Mouse (Mus musculus) embryonic stem cell, embryonic (primary cell): ENCODE measurements around the gene Lrrc51.
"Not testable (repeated sequence)": the region's sequence is repeated elsewhere in the genome, so short reads cannot be mapped to it uniquely, and the experiment has no call there.

Experiments used
- CTCF ChIA-PET, 4 experiments: fragments of 300-600 bp in 2 of 4; fragments of 350-600 bp in 2 of 4; sonication (Branson Sonifier 250); formaldehyde crosslinking; loops; one replicate each; lab custom pipeline; 2022; ENCODE audit warnings: inconsistent platforms in 2 of 4; lab: Charles Lee
- POLR2A ChIA-PET, 4 experiments: fragments of 300-600 bp in 2 of 4; fragments of 350-600 bp in 2 of 4; sonication (Branson Sonifier 250); formaldehyde crosslinking; loops; one replicate each; lab custom pipeline; 2022; ENCODE audit warnings: antibody characterized with exemption in 4 of 4, inconsistent platforms in 1 of 4; lab: Charles Lee

Lrrc51 gene

GRCm38 (mm10) chr7:101955862-101956261 lies 22.2 kb upstream of the Lrrc51 start:
- ChIA-PET POLR2A (interaction anchor here in 1 of 4 experiments (0.7 to 1.2 kb wide), 2 partner anchors 9 to 40 kb away, joined by 3 read pairs; no protein-coding TSS in a partner anchor), CTCF (interaction anchor here in 1 of 4 experiments (1.0 to 1.1 kb wide), 2 partner anchors 12 to 37 kb away, joined by 3 to 4 read pairs; no protein-coding TSS in a partner anchor)

GRCm38 (mm10) chr7:101955276-101955675 lies 21.6 kb upstream of the Lrrc51 start:
- ChIA-PET CTCF (no interaction called here), POLR2A (interaction anchor here in 1 of 4 experiments (0.9 to 1.2 kb wide), 2 partner anchors 9 to 13 kb away, joined by 3 read pairs; no protein-coding TSS in a partner anchor)

- ChIA-PET CTCF (interaction anchor here in 1 of 4 experiments (0.6 kb wide), 1 partner anchor 11 kb away, joined by 4 read pairs; no protein-coding TSS in a partner anchor), POLR2A (interaction anchor here in 1 of 4 experiments (1.0 to 1.1 kb wide), 2 partner anchors 14 to 45 kb away, joined by 3 to 5 read pairs; no protein-coding TSS in a partner anchor)
Measured at GRCm38 (mm10) chr7:101954163-101954562, 20.5 kb upstream of the Lrrc51 start.

GRCm38 (mm10) chr7:101952098-101952497 lies 18.4 kb upstream of the Lrrc51 start:
- CTCF ChIA-PET = interaction anchor here in 2 of 4 experiments (0.6 to 0.9 kb wide), 4 partner anchors 9 to 1432 kb away, joined by 3 to 6 read pairs (median 4); no protein-coding TSS in a partner anchor
- POLR2A ChIA-PET = interaction anchor here in 3 of 4 experiments (0.6 to 1.3 kb wide), 6 partner anchors 13 to 182 kb away, joined by 3 to 4 read pairs (median 3); partner anchors contain the start of gene Lamtor1 (in 1 of the 3)

GRCm38 (mm10) chr7:101951648-101952047 lies 18.0 kb upstream of the Lrrc51 start:
- POLR2A ChIA-PET = interaction anchor here in 2 of 4 experiments (0.7 to 1.1 kb wide), 2 partner anchors 12 to 264 kb away, joined by 3 read pairs; no protein-coding TSS in a partner anchor
- CTCF ChIA-PET = interaction anchor here in 1 of 4 experiments (0.6 kb wide), 1 partner anchor 995 kb away, joined by 3 read pairs; no protein-coding TSS in a partner anchor

- CTCF ChIA-PET = not testable (repeated sequence)
- POLR2A ChIA-PET = interaction anchor here in 3 of 4 experiments (0.6 to 1.3 kb wide), 4 partner anchors 10 to 478 kb away, joined by 3 to 5 read pairs (median 4); no protein-coding TSS in a partner anchor
Measured at GRCm38 (mm10) chr7:101949008-101949407, 15.3 kb upstream of the Lrrc51 start.

GRCm38 (mm10) chr7:101939758-101940157 lies 6.1 kb upstream of the Lrrc51 start:
- ChIA-PET CTCF (interaction anchor here in 1 of 4 experiments (0.6 to 0.7 kb wide), 2 partner anchors 18 to 96 kb away, joined by 5 to 9 read pairs; no protein-coding TSS in a partner anchor), POLR2A (interaction anchor here in 2 of 4 experiments (0.5 to 2.2 kb wide), 12 partner anchors 9 to 168 kb away, joined by 3 to 8 read pairs (median 4); partner anchors contain the start of genes Rnf121 (in 1 of the 2), Xndc1 (in 1 of the 2) and Xntrpc (in 1 of the 2))

- ChIA-PET CTCF (interaction anchor here in 1 of 4 experiments (0.6 kb wide), 1 partner anchor 22 kb away, joined by 3 read pairs; no protein-coding TSS in a partner anchor), POLR2A (interaction anchor here in 3 of 4 experiments (0.6 to 2.2 kb wide), 6 partner anchors 10 to 528 kb away, joined by 3 to 5 read pairs (median 4); no protein-coding TSS in a partner anchor)
Measured at GRCm38 (mm10) chr7:101938348-101938747, 4.7 kb upstream of the Lrrc51 start.

- CTCF ChIA-PET = interaction anchor here in 1 of 4 experiments (0.9 kb wide), 1 partner anchor 271 kb away, joined by 3 read pairs; no protein-coding TSS in a partner anchor
- POLR2A ChIA-PET = interaction anchor here in 2 of 4 experiments (1.0 to 2.3 kb wide), 6 partner anchors 8 to 273 kb away, joined by 3 to 9 read pairs (median 3); no protein-coding TSS in a partner anchor
Measured at GRCm38 (mm10) chr7:101937569-101937968, 3.9 kb upstream of the Lrrc51 start.

- ChIA-PET POLR2A (interaction anchor here in 2 of 4 experiments (1.0 to 2.3 kb wide), 6 partner anchors 9 to 274 kb away, joined by 3 to 9 read pairs (median 3); no protein-coding TSS in a partner anchor), CTCF (interaction anchor here in 1 of 4 experiments (0.9 kb wide), 1 partner anchor 270 kb away, joined by 3 read pairs; no protein-coding TSS in a partner anchor)
Measured at GRCm38 (mm10) chr7:101936996-101937395, 3.3 kb upstream of the Lrrc51 start.

- ChIA-PET POLR2A (interaction anchor here in 1 of 4 experiments (2.3 kb wide), 1 partner anchor 10 kb away, joined by 9 read pairs; no protein-coding TSS in a partner anchor), CTCF (interaction anchor here in 2 of 4 experiments (0.5 to 0.6 kb wide), 2 partner anchors 73 to 80 kb away, joined by 3 read pairs; partner anchors contain the start of gene Anapc15 (in 1 of the 2))
Measured at GRCm38 (mm10) chr7:101935957-101936356, 2.3 kb upstream of the Lrrc51 start.

- CTCF ChIA-PET = no interaction called here
Measured at GRCm38 (mm10) chr7:101933300-101933699, 395 bp downstream of the Lrrc51 start.

GRCm38 (mm10) chr7:101932551-101932950 lies 1.1 kb downstream of the Lrrc51 start:
- POLR2A ChIA-PET = interaction anchor here in 2 of 4 experiments (0.8 to 1.5 kb wide), 9 partner anchors 10 to 133 kb away, joined by 3 to 5 read pairs (median 4); partner anchors contain the start of genes Lamtor1 (in 1 of the 2), Rnf121 (in 1 of the 2), Xndc1 (in 1 of the 2) and Xntrpc (in 1 of the 2)

More at GRCm38 (mm10) chr7:101933300-101933699, 395 bp downstream of the Lrrc51 start:
- POLR2A ChIA-PET = interaction anchor here in 2 of 4 experiments (0.8 to 1.5 kb wide), 11 partner anchors 11 to 133 kb away, joined by 3 to 5 read pairs (median 4); partner anchors contain the start of genes Lamtor1 (in 1 of the 2), Rnf121 (in 1 of the 2), Xndc1 (in 1 of the 2) and Xntrpc (in 1 of the 2)

GRCm38 (mm10) chr7:101928093-101928492 lies 5.6 kb downstream of the Lrrc51 start:
- ChIA-PET POLR2A (interaction anchor here in 3 of 4 experiments (0.6 to 2.5 kb wide), 15 partner anchors 8 to 319 kb away, joined by 3 to 8 read pairs (median 3); partner anchors contain the start of gene Lamtor1 (in 1 of the 3)), CTCF (interaction anchor here in 3 of 4 experiments (1.2 to 2.4 kb wide), 3 partner anchors 10 to 184 kb away, joined by 3 to 12 read pairs (median 5); no protein-coding TSS in a partner anchor)

More at GRCm38 (mm10) chr7:101932551-101932950, 1.1 kb downstream of the Lrrc51 start:
- CTCF ChIA-PET = no interaction called here

GRCm38 (mm10) chr7:101925892-101926291 lies 7.8 kb downstream of the Lrrc51 start:
- POLR2A ChIA-PET = interaction anchor here in 3 of 4 experiments (0.6 to 1.3 kb wide), 7 partner anchors 12 to 276 kb away, joined by 3 to 7 read pairs (median 4); partner anchors contain the start of genes Anapc15 (in 1 of the 3), Lamtor1 (in 1 of the 3) and Tomt (in 1 of the 3)
- CTCF ChIA-PET = interaction anchor here in 3 of 4 experiments (0.6 to 1.6 kb wide), 9 partner anchors 8 to 536 kb away, joined by 3 to 7 read pairs (median 3); no protein-coding TSS in a partner anchor

GRCm38 (mm10) chr7:101918071-101918470 lies 15.6 kb downstream of the Lrrc51 start:
- CTCF ChIA-PET = interaction anchor here (0.6 to 2.3 kb wide), 27 partner anchors 8 to 1298 kb away, joined by 3 to 12 read pairs (median 3); partner anchors contain the start of gene Clpb (in 1 of the 4)
- POLR2A ChIA-PET = interaction anchor here in 2 of 4 experiments (0.6 to 14.2 kb wide), 18 partner anchors 9 to 116 kb away, joined by 3 to 105 read pairs (median 4); partner anchors contain the start of genes Lamtor1 (in 2 of the 2), Tomt (in 2 of the 2), Anapc15 (in 1 of the 2) and Lrrc51 (in 1 of the 2)

GRCm38 (mm10) chr7:101911982-101912381 lies 21.7 kb downstream of the Lrrc51 start:
- ChIA-PET CTCF (interaction anchor here in 3 of 4 experiments (0.6 to 1.4 kb wide), 8 partner anchors 11 to 258 kb away, joined by 3 to 6 read pairs (median 3); no protein-coding TSS in a partner anchor), POLR2A (interaction anchor here in 2 of 4 experiments (1.1 to 14.2 kb wide), 10 partner anchors 11 to 248 kb away, joined by 3 to 105 read pairs (median 4); partner anchors contain the start of genes Anapc15 (in 1 of the 2), Clpb (in 1 of the 2) and Inppl1 (in 1 of the 2))
